Mouse (Mus musculus) heart, adult 18-20 months (tissue): ENCODE measurements at regions not wholly inside any gene's neighbourhood (a gene's known extent, or its start where the extent isn't known, plus 50 kb on each side); places are given as distances from the start of the nearest gene placed in this dataset.

Source experiments
- DNase-seq, 2 experiments: peaks; one replicate each; pipeline ENCODE4 v3.0.0; 2021 to 2022; ENCODE audit warnings: mixed read lengths in 1 of 2

DNA sequence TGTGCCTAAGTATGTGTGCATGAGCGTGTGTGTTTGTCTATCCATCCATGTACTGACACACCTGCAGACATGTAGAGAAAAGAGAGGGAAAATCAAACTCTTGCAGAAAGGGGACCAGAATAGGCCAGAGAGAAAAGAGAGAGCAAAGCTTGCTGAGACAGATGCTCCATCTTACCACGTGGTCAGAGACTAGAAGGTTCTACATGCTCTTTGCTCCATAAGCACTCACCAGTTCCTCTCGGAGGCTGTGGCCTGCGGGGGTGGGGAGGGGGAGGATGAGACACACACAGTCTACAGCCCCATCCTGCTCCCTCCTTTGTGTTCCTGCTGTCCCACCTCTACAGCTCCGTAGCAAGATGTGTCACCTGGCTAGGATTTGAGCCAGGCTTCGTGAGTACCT is 119.7 kb upstream of the Rreb1 start:
- no peak for DNase-seq

DNA sequence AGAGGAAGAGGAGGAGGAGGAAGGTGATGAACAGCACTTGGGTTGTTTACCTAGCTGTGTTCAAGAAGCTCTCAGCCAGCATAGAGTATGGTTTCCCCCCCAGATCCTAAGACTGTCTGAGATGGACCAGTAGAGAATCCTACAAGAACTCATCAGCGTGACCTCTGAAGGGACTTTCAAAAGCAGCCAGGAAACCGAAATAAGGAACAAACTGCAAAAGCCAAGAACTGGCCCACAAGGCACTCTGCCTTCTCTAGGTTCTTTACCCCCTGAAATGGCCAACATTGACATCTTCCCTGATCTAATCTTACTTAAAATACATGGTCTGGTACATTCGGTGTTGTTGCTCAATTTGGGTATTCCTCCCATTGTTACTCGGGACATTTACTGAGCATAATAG is 118.1 kb upstream of the Rreb1 start:
- no peak for DNase-seq

DNA sequence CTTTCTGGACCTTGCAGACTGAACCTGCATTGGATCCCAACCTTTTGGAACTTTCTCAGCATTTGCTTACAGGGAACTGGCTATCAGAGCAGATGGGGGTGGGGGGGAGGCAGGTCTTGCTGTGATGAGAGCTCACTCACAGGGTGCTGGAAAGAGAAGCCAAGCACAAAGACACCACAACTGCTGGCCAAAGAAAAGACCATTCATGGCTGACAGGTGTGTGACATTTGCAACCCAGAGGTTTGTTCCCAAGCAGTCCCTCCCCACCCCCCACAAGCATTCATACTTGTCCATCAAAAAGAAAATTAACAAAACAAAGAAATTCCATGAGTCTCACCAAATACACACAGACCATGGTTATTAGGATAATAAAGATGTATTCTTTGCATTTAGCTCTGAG is 117.5 kb upstream of the Rreb1 start:
- no peak for DNase-seq

DNA sequence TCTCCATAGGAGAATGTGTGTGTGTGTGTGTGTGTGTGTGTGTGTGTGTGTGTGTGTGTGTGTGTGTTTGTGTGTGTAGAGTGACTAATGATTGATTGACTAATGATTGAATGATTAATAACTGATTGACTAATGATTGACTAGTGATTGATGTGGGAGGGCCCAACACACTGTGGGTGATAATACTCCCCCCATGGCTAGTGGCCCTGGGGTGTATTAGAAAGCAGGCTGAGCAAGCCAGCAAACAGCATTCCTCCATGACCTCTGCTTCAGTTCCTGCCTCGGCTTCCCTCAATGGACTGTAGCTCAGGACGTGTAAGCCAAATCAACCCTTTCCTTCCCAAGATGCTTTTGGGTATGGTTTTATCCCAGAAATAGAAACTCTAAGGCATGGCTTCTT is 114.1 kb upstream of the Rreb1 start:
- no peak for DNase-seq

DNA sequence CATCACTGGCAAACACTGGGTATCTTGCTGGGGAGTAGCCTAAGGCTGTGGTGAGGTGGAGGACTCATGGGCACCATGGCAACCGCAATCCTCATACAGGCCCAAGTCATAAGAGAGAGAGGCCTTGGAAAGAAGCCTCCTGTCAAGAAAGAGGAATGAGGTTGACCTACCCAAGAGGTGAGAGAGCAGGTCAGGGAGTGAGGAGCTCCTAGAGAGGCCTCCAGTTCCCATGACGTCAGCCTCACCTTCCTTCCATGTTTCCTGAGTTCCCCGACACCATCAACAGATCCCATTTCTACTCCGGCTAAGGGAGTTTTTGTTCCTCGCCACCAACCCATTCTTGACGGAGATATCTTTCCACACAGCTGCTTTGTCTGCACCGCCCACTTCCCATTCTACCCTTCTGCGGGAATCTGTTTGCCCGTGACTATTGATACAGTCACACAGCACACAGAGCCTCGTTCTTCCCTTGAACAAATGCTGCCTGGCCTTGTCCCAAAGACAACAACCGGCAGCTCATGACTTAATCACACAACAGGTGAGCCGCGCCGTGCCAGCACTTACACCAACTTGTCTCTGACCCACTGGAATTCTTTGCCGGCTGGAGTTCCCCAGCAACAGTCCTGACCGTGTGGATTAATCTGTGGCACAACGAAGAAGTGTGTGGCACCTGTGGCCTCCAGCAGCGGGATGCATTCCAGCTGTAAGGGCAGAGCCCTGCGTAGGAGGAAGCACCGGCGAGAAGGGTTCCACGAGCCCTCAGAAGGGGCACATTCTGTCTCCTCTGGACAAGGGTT is 111.8 kb upstream of the Rreb1 start:
- no peak for DNase-seq

DNA sequence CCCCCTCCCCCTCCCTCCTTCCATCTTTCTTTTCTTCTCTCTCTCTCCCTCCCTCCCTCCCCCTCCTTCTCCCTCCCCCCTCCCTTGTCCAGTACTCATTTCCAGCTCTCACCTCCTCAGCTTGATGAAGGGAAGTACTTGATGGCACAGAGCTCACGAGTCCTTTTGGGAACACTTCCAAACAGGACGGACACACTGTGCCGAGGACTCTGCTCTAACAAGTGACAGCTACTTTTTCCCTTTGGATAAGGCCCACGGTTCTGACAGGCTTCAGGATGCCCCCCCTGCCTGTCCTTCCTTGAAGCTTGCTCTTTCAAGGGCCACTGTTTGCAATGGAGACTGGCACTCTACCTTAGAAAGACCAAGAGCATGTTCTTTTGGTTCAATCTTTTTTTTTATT is 110.8 kb upstream of the Rreb1 start:
- peak; percentile 36 to 46 for DNase-seq

DNA sequence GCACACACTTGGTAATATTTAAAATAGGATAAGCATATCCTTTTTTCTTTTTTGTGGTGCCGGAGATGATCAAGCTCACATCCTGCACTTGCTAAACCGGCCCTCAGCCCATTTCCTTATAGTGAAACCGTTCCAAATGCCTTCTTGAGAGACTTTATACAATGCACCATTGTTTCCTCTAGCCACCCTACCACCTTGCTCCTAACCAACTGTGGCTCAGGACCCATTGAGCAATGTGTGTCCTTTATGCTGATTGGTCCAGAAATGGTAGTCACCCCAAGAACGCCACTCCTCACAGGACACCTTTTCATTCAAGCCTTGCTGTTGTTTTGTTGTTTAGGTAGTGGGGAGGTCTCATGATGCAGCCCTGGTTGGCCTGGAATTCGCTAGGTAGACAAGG is 110.3 kb upstream of the Rreb1 start:
- DNase-seq = no peak

DNA sequence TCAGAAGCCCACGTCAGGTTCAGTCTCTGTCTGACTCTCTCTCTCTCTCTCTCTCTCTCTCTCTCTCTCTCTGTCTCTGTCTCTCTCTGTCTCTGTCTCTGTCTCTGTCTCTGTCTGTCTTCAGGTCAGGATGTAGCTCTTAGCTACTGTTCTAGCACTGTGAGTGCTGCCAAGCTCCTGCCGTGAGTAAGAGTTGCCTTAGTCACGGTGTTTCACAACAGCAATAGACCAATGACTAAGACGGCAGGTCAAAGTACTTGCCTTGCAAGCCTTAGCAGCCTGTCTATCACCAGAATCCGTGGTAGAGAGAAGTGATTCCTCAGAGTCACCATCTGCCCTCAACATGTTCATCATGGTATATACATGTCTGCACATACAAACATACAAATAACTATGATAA is 107.1 kb upstream of the Rreb1 start:
- no peak for DNase-seq

DNA sequence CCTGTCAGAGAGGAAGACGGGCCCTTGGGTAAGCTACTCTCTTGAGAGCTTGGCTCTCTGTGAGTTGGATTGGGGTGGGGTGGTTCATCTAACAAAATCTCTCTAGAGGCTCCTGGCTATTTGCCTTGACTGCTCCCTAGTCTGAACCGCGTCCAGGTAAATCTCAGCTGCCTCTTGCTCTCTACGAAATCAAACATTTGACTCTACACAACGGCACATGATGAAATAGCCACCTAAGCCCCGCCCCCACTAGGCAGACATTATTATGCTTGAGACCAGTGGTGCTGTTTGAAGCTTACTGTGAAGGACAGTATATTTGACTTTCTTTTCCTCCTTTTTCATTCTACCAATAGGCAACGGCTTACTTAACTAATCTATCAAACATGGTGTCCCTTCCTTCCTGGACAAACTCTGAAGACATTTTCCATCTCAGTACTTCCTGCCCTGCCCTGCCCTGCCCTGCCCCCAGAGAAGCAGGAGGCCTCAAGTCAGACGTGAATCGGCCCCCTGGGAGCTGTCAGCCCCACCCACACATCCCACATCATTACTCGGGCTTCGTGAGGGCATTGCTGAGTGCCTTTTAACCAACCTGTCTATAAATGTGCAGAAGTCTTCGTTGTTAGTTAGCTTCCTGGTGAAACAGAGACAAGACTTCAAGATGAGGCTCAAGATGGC is 103.4 kb upstream of the Rreb1 start:
- no peak for DNase-seq

DNA sequence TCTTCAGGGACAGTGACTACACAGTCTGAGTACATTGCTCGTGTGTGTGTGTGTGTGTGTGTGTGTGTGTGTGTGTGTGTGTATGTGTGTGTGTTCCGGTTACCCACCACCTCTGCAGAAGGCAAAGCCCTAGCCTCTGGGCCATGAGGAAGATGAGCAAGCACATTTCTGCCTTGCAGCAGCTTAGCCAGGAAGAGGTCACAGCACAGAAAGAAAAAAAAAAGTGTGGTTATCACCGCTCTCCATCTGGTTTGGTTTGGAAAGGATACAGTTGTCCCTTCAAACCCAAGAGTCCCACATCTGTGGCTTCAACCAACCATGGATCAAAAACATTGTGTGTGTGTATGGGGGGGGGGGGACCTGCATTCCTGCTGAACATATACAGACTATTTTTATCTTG is 102.5 kb upstream of the Rreb1 start:
- DNase-seq = no peak

DNA sequence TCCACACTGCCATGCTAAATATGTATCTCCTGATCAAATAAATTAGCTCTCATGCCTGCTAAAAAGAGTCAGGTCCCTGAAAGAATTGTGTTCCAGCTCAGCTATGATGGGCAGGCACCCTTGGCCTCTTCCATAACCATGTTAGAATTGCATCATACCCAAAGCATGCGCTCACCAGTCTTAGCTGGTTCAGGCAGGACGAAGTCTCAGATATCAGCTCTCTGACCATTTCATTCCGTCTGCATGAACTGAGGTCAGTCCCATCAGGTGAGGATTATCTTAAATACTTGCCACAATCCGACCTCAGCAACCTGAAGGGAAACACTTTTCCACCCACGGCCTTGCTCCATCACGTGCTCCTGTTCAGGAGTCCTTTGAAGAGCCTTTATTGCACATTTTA is 101.3 kb upstream of the Rreb1 start:
- no peak for DNase-seq

DNA sequence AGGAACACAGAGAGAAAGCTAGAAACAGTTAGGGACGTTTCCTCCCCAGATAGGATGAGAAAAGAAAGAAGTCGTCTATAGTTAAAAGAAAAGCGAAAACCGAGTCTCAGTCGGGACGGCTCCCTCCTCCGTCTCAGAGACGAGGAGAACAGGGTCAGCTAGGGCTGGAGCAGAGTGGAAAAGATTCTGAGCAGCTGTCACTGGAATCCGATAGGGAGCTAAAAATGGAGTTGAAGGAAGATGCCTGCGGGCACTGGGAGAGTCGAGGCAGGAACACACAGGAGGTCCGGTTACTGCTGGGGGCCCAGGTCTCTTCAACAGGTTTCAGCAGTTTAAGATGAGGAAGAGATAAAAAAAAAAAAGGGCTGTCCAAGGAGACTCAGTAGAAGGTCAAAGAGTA is 99.9 kb upstream of the Rreb1 start:
- DNase-seq = no peak

DNA sequence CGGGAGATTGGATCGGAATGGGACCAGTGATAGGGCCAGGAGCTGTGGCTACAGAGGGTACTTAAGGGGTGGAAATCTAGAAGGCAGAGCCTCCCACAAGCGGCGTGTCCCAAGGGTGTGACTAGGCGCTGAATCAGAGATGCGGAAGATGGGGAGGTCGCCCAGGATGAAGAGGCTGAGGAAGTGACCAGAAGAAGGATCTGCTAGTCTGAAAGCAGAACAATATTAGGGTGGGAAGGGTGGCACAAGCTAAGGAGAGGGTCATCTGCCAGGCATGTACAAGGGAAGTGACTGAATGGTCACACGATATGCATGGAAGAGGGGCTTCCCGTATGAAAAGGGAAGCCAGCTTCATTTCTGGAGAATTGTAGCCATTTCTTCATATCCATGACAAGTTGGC is 99.4 kb upstream of the Rreb1 start:
- DNase-seq = no peak

DNA sequence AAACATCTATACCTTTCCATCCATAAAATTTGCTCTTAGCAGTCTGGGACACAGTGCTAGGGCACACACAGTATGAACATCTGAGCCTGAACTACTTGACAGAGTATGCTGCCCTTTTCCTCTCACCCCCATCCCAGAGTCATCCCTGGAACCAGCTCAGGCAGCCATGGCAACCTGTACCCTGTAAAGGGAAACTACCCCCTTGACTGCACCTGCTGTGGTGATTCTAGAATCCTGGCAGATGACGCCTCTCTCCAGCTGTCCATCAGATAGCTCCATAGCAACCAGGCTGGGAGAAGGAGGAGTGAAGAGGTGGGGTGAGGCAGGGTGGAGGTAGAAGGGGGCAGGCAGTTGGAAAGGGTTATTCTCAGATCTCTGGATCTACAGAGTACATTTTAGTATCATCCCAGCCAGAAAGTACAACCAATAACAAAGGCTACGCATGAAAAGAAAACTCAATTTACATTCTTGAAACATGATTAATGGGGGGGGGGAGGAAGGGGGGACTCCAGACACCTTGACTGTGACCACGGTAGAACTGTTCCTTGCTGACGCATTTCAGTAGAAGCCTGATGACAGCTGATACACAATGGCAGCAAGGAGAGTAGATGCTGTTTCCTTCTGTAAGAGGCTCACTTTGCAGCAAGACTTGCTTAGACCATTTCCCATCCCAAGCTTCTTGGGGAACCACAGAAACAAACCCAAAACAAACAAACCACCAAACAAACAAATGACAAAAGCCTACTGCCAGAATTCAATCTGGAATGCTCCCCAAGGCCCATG is 97.2 kb upstream of the Rreb1 start:
- DNase-seq = no peak

DNA sequence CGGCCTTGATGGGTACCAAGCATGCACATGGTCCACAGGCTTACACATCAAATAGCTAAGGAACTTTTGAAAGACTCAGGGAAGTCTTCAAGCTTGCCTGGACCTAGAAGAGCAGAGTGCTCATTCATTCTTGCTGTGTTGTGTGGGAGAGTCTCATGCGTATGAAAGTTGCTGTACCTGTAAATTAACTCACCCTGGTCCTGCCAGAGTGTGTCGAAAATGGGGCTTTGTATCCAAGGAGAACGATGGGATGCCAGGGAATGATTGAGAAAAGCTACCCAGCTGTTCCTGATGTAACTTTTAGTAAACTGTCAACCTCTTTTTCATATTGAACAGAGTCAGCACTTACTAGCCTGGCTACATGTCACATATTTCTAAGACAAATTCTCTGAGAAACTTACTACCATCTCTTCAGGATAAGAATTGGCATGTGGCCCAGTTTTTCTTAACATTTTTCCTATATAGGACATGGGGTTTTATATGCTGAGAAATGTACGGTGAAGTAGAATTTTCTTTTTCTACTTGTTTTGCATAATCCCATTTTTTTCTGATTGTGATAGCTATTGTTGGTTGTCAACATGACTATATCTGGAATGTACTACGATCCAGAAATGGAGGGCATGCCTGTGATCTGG is 95.0 kb upstream of the Rreb1 start:
- no peak for DNase-seq

DNA sequence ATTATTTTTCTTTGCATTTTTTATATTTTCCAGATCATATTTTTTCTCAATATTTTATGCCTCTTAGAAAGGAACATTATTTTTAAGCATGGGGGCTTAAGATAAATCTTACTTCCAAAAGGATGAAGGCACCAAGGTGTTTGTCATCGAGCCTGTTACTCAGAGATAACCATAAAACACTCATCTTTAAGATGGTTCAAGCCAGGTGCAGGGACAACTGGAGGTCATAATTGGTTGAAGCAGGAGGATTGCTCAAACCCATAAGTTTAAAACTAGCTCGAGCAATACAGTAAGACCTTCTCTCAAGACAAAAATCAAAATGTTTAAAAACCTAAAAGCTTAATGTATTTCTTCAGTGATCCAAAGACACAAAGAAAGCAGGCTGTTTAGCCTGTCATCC is 92.6 kb upstream of the Rreb1 start:
- DNase-seq = no peak

DNA sequence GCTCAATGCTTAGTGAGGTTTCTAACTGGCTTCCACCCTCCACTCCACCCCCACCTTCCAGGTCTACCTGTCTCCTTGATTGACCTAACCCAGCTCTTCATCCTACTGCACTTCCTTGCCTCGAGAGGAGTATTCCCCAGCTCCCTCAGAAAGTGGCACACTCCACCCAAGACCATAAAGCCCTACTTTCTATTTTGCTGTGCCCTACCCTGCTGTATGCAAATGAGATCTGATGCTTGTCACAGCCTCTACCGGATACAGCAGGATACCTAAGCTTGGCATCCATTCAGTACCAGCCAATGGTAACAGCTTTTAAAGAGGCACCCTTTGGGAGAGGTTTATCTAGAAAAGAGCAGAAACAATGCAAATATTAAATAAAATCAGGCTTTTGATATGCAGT is 92.1 kb upstream of the Rreb1 start:
- DNase-seq = no peak

DNA sequence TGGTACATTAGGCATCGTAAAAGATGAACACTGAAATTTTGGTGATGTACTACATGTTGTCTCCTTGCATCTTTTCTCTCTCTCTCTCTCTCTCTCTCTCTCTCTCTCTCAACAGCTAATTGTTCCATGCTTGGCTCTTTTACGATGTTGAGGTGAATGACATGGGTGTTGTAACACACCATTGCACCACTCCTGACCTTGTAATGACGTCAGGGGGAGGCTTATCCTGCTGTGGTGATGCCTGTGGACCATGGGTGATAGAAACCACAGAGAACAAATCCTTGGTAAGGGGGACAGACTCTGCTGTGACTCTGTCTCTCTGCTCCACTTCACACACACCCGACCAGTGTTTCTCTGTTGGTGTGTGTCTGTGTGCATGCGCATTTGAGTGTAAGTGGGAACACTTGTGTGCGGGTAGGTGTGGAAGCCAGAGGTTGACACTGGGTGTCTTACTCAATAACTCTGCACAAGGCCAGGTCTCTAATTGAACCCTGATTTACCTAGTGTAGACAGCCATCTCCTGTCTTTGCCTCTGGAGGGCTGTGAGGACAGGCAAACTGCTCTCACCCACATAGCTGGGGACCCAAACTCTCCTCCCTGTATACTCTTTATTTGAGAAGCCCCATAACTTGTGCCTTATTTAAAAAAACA is 88.9 kb upstream of the Rreb1 start:
- DNase-seq = no peak

DNA sequence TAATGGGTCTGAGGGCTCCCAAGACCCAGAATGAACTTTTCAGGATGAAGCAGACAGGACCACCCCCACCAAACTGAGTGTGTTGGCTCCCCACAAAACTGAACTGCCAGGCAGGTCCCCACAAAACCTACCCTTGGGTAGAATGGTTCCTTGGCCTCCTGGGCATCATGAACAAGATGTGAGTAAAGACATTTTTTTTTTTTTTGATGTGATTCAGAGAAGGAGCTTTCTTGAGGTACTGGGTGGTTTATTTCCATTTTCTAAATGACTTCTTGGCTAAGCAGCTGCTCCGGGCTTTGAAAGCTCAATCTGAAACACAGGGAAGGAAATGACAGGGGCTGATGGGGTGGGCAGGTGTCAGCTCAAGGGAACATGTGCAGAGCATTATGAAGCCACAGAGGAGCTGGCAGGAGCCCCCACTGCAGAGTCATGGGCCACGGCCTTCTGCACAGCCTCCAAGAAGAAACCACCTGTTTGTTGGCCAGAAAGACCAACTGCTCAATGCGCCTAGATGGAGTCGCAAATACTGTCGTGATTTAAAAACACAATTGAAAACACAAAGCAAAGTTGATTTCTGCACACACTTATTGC is 86.2 kb upstream of the Rreb1 start:
- no peak for DNase-seq

DNA sequence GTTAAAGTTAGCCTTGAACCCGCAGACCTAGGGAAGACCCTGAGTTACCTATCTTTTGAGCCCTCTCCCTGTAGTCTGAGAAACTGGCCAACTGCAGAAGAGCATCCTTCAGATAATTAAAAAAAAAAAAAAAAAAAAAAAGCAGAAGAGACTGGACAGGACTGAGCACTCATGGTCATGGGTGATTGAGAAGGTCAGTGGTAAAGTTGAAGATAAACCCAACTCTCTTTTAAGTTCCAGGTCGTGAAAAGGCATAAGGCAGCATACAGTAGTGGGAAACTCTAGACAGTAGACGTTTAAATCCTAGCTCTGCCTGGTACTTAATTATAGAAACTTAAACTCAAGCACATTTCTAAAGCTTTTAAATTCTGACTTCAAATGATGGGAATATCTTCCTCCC is 84.6 kb upstream of the Rreb1 start:
- no peak for DNase-seq

DNA sequence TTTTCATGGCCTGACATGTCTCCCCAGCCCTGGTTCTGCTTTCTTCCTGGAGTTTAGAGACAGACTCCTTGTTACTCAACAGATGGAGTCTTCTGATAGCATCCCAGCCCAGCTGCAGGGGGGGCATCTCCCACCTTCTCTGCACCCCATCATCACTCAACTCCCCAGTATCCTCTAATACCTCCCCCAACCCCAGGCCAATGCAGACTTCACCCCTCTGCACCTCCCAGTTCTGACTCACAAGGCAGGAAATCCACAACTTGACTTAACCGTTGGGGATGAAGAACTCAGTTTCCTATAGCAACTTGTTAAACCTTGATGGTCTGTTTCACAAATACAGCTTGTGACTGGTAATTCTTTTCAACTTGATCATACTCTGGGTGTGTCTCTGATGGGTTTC is 73.7 kb upstream of the Rreb1 start:
- no peak for DNase-seq

DNA sequence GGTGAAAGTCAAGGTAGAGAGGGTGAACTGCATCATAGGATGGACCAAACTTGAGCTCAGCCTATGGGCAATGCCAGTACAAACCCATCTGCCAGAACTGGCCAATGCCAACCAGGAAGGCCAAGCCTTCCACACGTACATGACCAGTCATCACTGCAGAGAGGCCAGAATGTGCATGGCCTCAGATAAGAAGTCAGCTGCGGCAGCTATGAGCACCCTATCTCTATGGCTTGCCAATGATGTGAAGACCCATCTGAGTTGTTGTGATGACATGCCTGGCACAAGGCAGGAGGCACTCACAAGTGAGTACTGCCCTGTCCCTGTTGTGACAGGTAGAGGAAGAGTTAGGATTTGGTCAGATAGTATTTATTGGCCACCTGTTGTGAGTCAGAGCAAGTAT is 72.7 kb upstream of the Rreb1 start:
- DNase-seq = no peak
